Comparison of ENCODE assay signal across 16 mouse cellular contexts in genomic region chr5:44490462-44490861, GRCm38 (mm10).
"Had no signal": no experiment of that assay in that cellular context is flagged by ENCODE, and none has a peak within 500 bp of the region (broad histone marks: within the 10 kb centered on the region; RNA-seq: fewer than 3 reads in every experiment).

No protein-coding gene starts in this region.

- H3K4me2 ChIP-seq: neural tube, embryonic 13.5 days; neural tube, embryonic 15.5 days; stomach, embryonic 15.5 days had no signal

- H3K27ac ChIP-seq: neural tube, embryonic 13.5 days; neural tube, embryonic 15.5 days; stomach, embryonic 15.5 days; stomach, postnatal 0 days had no signal

- H3K4me1 ChIP-seq: neural tube, embryonic 13.5 days; stomach, embryonic 15.5 days had no signal

- H3K4me3 ChIP-seq: neural tube, embryonic 13.5 days; neural tube, embryonic 15.5 days; stomach, embryonic 15.5 days had no signal

- DNase-seq: retina, postnatal 1 day; right cerebral cortex, adult 18-20 months; right cerebral cortex, postnatal 14 days; right cerebral cortex, postnatal 25 days; right cerebral cortex, postnatal 4 days; spleen, adult 18-20 months; thymus, adult 18-20 months; thymus, adult 2 months; thymus, postnatal 14 days; thymus, postnatal 25 days; thymus, postnatal 36 days; thymus, postnatal 4 days had no signal

- H3K27me3 ChIP-seq: neural tube, embryonic 13.5 days; neural tube, embryonic 15.5 days; stomach, embryonic 15.5 days had no signal

- H3K9me3 ChIP-seq: neural tube, embryonic 13.5 days; neural tube, embryonic 15.5 days; stomach, embryonic 15.5 days had no signal

- H3K9ac ChIP-seq: neural tube, embryonic 13.5 days; neural tube, embryonic 15.5 days; stomach, embryonic 15.5 days had no signal

- H3K36me3 ChIP-seq: neural tube, embryonic 13.5 days; neural tube, embryonic 15.5 days; stomach, embryonic 15.5 days had no signal
